Mouse (Mus musculus): Measurements from ENCODE around the gene Mmd2.

GRCm38 (mm10) chr5:142535388-142535787, 73.2 kb downstream of the Mmd2 start:
- TF ChIP-seq MAX (IDR thresholded peaks at IDR 0.05; ENCODE audit: low read depth) (no peak), E2F4 (IDR thresholded peaks at IDR 0.05; ENCODE audit: insufficient read depth) (no peak), TCF12 (IDR thresholded peaks at IDR 0.05; ENCODE audit: insufficient read depth, poor library complexity, severe bottlenecking) (no peak), USF1 (IDR thresholded peaks at IDR 0.05; ENCODE audit: low read depth) (no peak), POLR2A (IDR thresholded peaks at IDR 0.05; ENCODE audit: insufficient read length, low read depth) (no peak), MYOG (IDR thresholded peaks at IDR 0.05; ENCODE audit: control insufficient read depth in 1 of 3, insufficient read depth in 1 of 3, insufficient read length in 2 of 3, low read depth in 2 of 3) (no peak), POLR2AphosphoS2 (IDR thresholded peaks at IDR 0.05; ENCODE audit: insufficient read length, low read depth) (no peak), SRF (IDR thresholded peaks at IDR 0.05; ENCODE audit: control insufficient read depth, insufficient read length, low read depth) (no peak), CEBPB (IDR thresholded peaks at IDR 0.05; ENCODE audit: insufficient read depth, poor library complexity, severe bottlenecking) (no peak)
